Mouse (Mus musculus) cerebellum, adult 2 months (tissue): ENCODE measurements around the gene Slc2a9. TPM values are rescaled to one million over a fixed set of nuclear protein-coding genes. Genes with fewer than 3 reads are reported as not detected.

Experiments used
- DNase-seq, 2 experiments: peaks; one replicate each; pipeline ENCODE4 v3.0.0; 2021
- H3K27ac ChIP-seq: fragments of 200-500 bp; 2 replicates; pipeline ENCODE4 v1.5.1; 2012; ENCODE audit warnings: low read length, control low read depth, inconsistent platforms; ENCODE audit not compliant: insufficient read depth
- H3K27me3 ChIP-seq: fragments of 200-500 bp; 2 replicates; pipeline ENCODE4 v1.6.1; 2012; ENCODE audit warnings: inconsistent platforms, mild to moderate bottlenecking, low read length, moderate library complexity; ENCODE audit not compliant: control insufficient read depth, insufficient read depth
- H3K4me1 ChIP-seq: fragments of 200-500 bp; 2 replicates; pipeline ENCODE4 v1.6.1; 2011; ENCODE audit warnings: low read length; ENCODE audit not compliant: control insufficient read depth, insufficient read depth
- H3K4me3 ChIP-seq: fragments of 200-500 bp; replicated peaks from 2 replicates; pipeline ENCODE3; 2011; ENCODE audit warnings: mild to moderate bottlenecking, low read depth, low read length, control low read depth; ENCODE audit not compliant: insufficient read depth
- CTCF ChIP-seq: fragments of 200-500 bp; IDR thresholded peaks from 2 replicates; pipeline ENCODE4 v1.5.1; 2011; ENCODE audit warnings: low read depth, mild to moderate bottlenecking, control low read depth, low read length, moderate library complexity, borderline replicate concordance; ENCODE audit not compliant: insufficient read depth
- POLR2A ChIP-seq: fragments of 200-500 bp; IDR thresholded peaks from 2 replicates; pipeline ENCODE4 v1.6.1; 2011; ENCODE audit warnings: low read length, control low read depth, borderline replicate concordance; ENCODE audit not compliant: insufficient read depth
- WGBS: fragments of 180-500 bp; shearing (Covaris S2); methylation state at CpG from one replicate; pipeline ENCODE4 v1.1.7; 2018; 5-methylcytosine and 5-hydroxymethylcytosine counted together
- polyA plus RNA-seq: library from polyadenylated mRNA; depleted of rRNA; stranded (reverse); fragments of >200 nt; gene quantifications from 2 replicates; pipeline ENCODE4 v1.2.3, GENCODE M21; 2012; rRNA removed

The Slc2a9 gene
- polyA plus RNA-seq, 1 experiment = 1.6 TPM

DNA sequence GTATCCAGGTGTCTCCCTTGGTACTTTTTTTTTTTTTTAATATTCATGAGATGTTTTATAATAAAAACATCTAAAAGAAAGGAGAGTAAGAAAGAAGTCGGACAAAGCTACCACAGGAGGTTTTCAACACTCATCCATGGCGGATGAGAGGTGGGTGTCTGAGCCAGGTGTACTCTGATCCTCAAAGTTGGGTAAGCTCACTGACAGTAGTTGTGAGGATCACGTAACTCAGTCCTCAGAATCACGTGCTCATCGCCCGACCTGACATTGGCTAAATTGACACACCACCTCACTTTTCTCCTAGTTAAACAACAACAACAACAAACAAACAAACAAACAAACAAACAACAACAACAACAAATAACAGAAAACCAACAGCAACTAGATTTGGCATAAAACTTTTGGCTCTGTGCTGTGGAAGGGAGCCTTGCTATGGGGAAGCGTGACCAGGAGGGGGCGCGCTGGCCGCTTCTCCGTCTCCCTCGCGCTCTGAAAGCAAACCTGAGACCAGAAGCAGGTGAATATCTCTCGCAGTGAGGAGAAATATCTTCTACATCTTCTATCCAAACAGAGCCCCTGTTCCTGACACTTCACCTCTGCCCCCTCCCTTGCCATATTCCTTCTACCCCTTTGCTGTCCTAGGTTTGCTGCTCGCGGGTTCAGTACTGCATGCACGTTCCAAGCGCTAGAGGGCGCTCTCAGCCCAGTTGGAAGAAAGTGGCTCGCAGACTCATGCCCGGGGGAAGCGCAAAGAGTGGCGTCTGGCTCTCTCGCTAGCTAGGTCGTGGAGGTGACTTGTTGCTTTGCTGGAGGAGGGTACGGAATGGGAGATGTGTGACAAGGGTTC is 195.5 kb downstream of the Slc2a9 start:
- peak overlapping the region; percentile 56 for H3K4me3 ChIP-seq
- H3K27me3 ChIP-seq = no peaks in the 10 kb centered on the region
- H3K27ac ChIP-seq = no peak overlapping the region
- H3K4me1 ChIP-seq = no peaks in the 10 kb centered on the region
- peak; percentile 85 to 94 for DNase-seq
- TF ChIP-seq CTCF = peak; percentile 87
- TF ChIP-seq POLR2A = no peak
- WGBS = 9% methylated on average over 26 of the region's 26 CpGs

DNA sequence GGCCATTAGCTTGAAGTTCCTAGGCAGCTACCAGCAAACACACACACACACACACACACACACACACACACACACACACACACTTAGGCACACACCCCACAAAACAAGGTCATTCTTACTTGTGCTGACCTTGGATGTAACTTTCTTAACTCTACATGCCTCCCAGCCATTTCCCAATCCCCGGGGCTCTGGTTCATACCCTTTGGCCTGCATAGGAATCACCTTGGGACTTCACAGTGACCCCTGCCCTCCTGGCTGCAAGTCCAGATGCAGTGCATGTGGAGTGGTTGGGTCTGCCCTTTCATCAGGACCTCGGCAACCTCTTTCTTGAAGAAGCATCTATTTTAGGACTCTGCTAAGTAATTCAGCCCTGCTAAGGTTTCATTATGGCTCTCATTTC is 197.7 kb downstream of the Slc2a9 start:
- Histone ChIP-seq H3K4me3 (no peak overlapping the region), H3K27ac (no peak overlapping the region), H3K4me1 (no peaks in the 10 kb centered on the region), H3K27me3 (no peaks in the 10 kb centered on the region)
- TF ChIP-seq CTCF (no peak), POLR2A (no peak)
- no peak for DNase-seq
- WGBS = 79% methylated on average over 2 of the region's 2 CpGs

DNA sequence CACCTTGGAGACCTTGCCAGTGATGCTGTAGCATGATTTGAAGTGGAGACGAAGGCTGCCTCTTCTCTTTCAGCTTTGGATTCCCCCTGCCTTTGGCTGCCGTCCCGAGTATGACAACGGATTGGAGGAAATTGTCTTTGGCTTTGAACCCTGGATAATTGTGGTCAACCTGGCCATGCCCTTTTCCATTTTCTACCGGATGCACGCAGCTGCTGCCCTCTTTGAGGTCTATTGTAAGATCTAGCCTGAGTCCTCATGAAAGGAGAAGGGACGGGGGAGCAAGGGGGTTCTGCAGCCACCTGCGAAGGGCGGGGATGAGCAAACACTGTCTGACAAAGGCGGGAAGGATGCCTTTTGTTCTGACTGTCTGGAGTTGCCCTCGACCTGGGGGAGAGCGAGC is 200.3 kb downstream of the Slc2a9 start:
- TF ChIP-seq POLR2A (no peak), CTCF (no peak)
- DNase-seq = no peak
- WGBS = 16% methylated on average over 12 of the region's 12 CpGs
- Histone ChIP-seq H3K4me3 (no peak overlapping the region), H3K27ac (no peak overlapping the region), H3K27me3 (no peaks in the 10 kb centered on the region), H3K4me1 (no peaks in the 10 kb centered on the region)

DNA sequence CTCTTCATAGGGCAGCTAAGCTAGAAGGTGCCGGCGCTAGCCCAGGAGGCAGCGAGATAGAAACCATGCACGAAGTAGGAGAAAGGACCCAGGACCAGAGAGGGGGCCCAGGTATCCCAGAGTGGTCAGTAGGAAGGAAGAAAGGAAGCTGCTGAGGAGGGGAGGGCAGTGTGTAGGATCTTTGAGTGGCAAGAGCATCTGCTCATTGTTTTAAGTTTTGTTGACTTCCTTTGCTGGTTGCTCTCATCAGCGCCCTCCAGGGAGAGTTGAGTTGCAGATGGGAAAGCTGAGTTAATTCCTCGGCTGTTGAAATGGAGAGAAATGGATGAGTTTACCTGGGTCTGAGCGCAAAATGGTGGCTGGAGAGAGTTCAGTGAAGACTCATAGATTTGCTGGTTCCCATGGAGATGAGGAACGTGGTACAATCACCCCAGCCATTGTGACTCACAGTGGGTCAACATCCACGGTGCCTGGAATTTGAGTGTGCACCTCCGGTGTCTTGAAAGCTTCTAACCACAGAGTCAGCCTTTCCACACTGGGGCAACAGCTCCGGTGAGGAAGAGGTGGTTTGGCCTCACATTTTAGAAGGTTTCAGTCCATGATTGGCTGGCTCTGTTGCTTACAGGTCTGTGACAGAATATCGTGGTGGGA is 201.1 kb downstream of the Slc2a9 start:
- no peak for TF ChIP-seq CTCF
- TF ChIP-seq POLR2A = no peak
- no peak for DNase-seq
- Histone ChIP-seq H3K4me3 (no peak overlapping the region), H3K27ac (no peak overlapping the region), H3K27me3 (no peaks in the 10 kb centered on the region), H3K4me1 (no peaks in the 10 kb centered on the region)
- WGBS = 81% methylated on average over 12 of the region's 12 CpGs

Other genes starting within 250 kb of the Slc2a9 start
- 56.0 and 57.8 TPM in 2 replicates for gene Tmem128, start 243.0 kb downstream of the Slc2a9 start, polyA plus RNA-seq
- 0.03 and 0.06 TPM in 2 replicates for gene Otop1, start 227.2 kb downstream of the Slc2a9 start, polyA plus RNA-seq
- 1.7 and 1.8 TPM in 2 replicates for gene Drd5, start 183.8 kb downstream of the Slc2a9 start, polyA plus RNA-seq
- 157 TPM in 2 replicates for gene Wdr1, start 60.1 kb upstream of the Slc2a9 start, polyA plus RNA-seq
- gene Zfp518b, start 181.7 kb upstream of the Slc2a9 start, polyA plus RNA-seq = 5.6 and 6.0 TPM in 2 replicates